Mouse (Mus musculus): ENCODE data around the gene Rnf187.
"Not testable (repeated sequence)": the region's sequence is repeated elsewhere in the genome, so short reads cannot be mapped to it uniquely, and the experiment has no call there.

DNA sequence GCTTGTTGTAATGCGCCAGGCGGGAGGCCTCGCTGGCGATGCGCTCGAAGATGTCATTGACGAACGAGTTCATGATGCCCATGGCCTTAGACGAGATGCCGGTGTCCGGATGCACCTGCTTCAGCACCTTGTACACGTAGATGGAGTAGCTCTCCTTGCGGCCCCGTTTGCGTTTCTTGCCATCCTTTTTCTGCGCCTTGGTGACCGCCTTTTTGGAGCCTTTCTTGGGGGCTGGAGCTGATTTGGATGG lies 15.4 kb upstream of the Rnf187 start:
- not testable (repeated sequence) for TF ChIP-seq POLR2A (IDR thresholded peaks at IDR 0.05; ENCODE audit: low read depth, low read length); CTCF (IDR thresholded peaks at IDR 0.05; ENCODE audit: extremely low read depth, insufficient read length, insufficient replicate concordance, low read depth, low read length)

Measured in small intestine, adult 2 months (tissue).